Mouse (Mus musculus): ENCODE results near the gene Sh2d1b2.

The Sh2d1b2 gene

DNA sequence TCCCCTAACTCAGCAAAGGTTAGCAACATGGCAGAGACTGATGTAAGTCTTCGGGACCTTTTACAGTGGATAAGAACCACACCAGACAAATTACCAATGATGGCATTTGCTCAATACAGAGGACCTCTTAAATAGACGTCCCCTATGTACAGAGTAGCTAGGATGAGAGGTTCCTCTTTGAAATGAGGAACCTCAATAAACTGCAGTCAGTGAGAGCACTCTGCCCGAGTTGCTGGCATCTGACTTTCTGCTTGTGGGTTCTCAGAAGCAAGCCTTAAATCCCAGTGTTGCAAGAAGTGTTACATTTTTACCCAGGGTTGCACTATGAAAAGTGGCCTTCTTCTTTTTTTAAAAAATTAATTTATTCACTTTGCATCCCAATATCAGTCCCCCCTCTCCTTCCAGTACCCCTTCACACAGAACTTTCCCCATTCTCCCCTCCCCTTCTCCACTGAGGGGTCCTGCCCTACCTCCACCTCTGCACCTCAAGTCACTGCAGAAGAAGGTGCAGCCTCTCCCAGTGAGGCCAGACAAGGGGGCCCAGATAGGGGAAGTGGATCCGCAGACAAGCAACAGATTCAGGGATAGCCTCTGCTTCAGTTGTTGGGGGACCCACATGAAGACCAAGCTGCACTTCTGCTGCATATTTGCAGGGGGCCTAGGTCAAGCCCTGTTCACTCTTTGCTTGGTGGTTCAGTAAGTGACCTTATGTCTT is 50.0 kb downstream of the Sh2d1b2 start:
- DNase-seq: no peak

DNA sequence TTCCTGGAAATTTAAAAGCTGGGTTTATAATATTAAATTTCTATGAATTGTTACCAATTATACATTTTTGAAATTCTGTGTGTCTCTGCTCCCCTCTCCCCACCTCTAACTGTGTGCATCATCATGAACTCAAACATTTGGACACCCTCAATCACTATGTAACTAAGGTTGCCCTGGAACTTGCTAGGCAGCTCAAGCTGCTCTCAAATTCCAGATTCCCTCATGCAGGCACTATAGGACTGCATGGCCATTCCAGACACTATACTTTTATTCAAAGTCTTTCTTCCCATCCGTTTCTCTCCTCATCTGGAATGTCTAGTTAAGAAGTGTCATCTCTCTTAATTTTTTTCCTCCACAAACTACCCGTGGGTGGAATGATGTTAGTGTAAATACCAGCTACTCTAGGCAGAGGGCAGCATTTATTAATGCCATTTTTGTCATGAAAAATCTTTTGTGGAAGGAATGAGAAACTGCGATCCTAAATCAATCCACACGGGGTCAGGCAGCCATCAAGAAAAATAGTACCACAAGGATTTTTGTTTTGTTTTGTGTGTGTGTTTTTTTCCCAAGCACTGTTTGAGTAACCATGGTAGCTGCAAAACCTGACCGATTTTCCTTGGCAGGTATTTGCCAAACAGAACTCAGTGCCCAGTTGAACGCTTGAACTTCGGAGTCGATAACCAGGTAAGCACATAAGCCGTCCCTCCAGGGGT is 59.8 kb downstream of the Sh2d1b2 start:
- peak; percentile 54 to 73 for DNase-seq

DNA sequence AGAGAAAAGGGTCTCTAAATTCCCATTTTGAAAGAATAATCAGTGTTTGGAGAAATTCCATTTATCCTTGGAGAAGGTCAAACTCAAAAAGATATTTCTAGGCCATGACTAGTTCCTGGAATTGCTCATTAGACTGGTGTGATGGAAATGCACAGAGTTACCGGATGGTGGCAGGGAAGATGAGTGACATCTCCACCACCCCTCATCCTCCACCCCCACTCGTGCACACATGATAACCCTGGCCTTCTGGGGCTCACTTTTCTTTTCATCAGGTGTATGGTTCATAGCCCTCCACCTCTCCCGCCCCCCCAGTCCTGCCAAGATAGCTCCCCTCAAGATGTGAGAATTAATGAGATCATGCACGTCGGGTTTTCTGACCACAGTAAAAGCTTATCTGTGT is 60.7 kb downstream of the Sh2d1b2 start:
- DNase-seq: no peak

GRCm38 (mm10) chr1:170294786-170295570 is 62.4 kb downstream of the Sh2d1b2 start:
- DNase-seq: no peak

DNA sequence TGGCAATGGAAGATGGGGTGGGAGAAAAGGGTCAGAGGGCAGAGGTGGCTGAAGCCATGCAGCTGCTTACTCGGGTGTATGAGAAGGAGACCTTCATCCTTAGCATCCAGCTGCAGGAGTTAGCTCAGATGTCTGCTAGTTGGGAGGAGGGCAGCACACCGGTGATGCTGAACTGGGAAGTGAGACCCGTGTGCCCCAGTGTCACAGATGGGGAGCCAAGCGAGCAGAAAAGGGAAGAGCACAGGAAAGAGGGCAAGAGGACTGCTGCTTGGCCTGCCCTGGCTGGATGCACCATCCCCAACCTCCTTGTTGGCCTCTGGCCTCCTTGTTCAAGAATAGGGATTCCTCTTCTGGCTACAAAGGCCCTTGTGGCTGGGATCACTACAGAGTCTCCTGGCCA is 66.9 kb downstream of the Sh2d1b2 start:
- no peak for DNase-seq

- no peak for DNase-seq
Measured at GRCm38 (mm10) chr1:170301686-170302085, 69.1 kb downstream of the Sh2d1b2 start.

DNA sequence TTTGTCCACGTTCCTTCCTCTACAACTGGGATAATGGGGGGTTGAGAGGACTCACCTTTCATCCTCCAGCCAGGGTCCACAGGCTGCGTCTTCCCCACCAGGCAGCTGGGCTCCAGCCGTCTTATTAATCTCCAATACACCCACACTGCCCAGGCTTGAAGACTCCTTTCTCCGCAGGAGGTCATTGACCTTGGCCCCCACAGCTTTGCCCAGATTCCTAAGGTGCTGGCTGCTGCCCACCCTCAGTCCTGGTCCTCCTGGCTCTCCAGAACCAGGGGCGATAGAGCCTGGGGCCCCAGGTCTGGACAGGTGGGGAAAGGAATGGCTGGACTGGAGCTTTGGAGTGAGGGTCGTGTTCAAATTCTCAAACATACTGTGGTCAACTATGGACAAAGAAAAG is 69.9 kb downstream of the Sh2d1b2 start:
- no peak for DNase-seq

GRCm38 (mm10) chr1:170303103-170303502 is 70.6 kb downstream of the Sh2d1b2 start:
- no peak for DNase-seq
